Mouse (Mus musculus): Measurements from ENCODE around the gene Tnk1. TPM values are rescaled to one million over a fixed set of nuclear protein-coding genes. Genes with fewer than 3 reads are reported as not detected.

Gene Tnk1
- polyA plus RNA-seq, 1 experiment from 2014 or later, result 7.6 TPM

DNA sequence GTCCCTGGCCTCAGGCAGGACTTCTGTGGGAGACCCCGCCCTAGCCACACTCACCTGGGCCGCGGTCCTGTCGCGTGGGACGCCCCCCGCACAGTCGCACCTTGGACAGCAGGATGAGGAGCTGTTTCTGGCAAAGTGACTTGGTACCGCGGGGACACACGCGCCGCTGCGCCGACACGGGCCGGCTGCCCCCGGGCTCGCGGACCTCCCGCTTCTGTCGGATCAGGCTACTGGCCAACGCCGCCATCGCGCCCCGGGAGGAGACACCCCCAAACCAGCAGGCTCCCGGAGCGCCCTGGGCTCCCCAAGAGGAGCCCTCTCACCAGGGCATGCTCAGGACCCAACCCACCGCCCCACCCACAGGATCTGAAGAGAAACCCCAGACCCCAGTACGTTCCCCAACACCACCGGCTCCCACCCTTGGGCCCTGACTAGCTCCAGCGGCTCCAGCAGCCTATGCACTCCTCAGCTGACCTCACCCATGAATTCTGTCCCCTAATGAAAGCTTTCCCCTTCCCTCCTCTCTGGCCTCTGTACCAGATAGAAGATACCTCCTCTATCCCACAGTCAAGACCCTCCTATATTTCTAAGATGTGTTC, 57.1 kb downstream of the Tnk1 start, which contains the start of gene Fgf11:
Gene Fgf11, minus strand, starts transcription at position 479 of the 599 bp plus-strand sequence.
- DNase-seq (ENCODE audit: low spot score) (peak; percentile 8), ATAC-seq (no peak)
- Histone ChIP-seq H3K9me3 (ENCODE audit: low read length) (no peaks in the 10 kb centered on the region), H3K36me3 (ENCODE audit: insufficient read depth, low read length) (no peaks in the 10 kb centered on the region), H3K4me1 (ENCODE audit: insufficient read depth, low read depth, low read length) (peaks cover 35% of the 10 kb centered on the region; the same call in 1 of the 2 replicates), H3K27me3 (replicated peaks; ENCODE audit: insufficient read depth, low read length) (0 out of 2 replicates have a peak, but pooled peaks cover 6% of the 10 kb centered on the region), H3K4me2 (replicated peaks; ENCODE audit: low read depth, low read length) (peak within 1 kb of the TSS; percentile 86), H3K9ac (replicated peaks; ENCODE audit: low read depth) (peak within 1 kb of the TSS; percentile 32), H3K4me3 (ENCODE audit: low read depth, low read length) (peak within 1 kb of the TSS; percentile 53), H3K27ac (ENCODE audit: low read length) (no peak within 1 kb of the TSS)
- TF ChIP-seq EP300 (IDR thresholded peaks at IDR 0.05) (no peak), CTCF (IDR thresholded peaks at IDR 0.05) (no peak)
- WGBS, result 1% methylated on average over 24 of the region's 33 CpGs

Small RNAs within 50 kb of the gene (microRNA-seq; reads per million reads assigned to microRNA genes)
- gene Mir6924, result not detected

Other genes starting within 250 kb of the Tnk1 start
- not detected in 2 replicates for gene Shbg, start 240.8 kb downstream of the Tnk1 start, polyA plus RNA-seq (2015; fragmentation: Nextera tagmentation; extraction: Ambion mirVana)
- gene Sat2, start 236.7 kb downstream of the Tnk1 start, polyA plus RNA-seq (2015; fragmentation: Nextera tagmentation; extraction: Ambion mirVana), result 14.4 and 16.3 TPM in 2 replicates
- gene Fxr2, start 225.7 kb downstream of the Tnk1 start, polyA plus RNA-seq (2015; fragmentation: Nextera tagmentation; extraction: Ambion mirVana), result 16.3 and 17.9 TPM in 2 replicates
- gene Sox15, start 203.4 kb downstream of the Tnk1 start, polyA plus RNA-seq (2015; fragmentation: Nextera tagmentation; extraction: Ambion mirVana), result 0.14 and 0.17 TPM in 2 replicates
- 57.3 and 61.3 TPM in 2 replicates for gene Mpdu1, start 196.1 kb downstream of the Tnk1 start, polyA plus RNA-seq (2015; fragmentation: Nextera tagmentation; extraction: Ambion mirVana)
- gene Cd68, start 192.6 kb downstream of the Tnk1 start, polyA plus RNA-seq (2015; fragmentation: Nextera tagmentation; extraction: Ambion mirVana), result 41.9 and 43.6 TPM in 2 replicates
- 283 and 286 TPM in 2 replicates for gene Eif4a1, start 186.3 kb downstream of the Tnk1 start, polyA plus RNA-seq (2015; fragmentation: Nextera tagmentation; extraction: Ambion mirVana)
- 36.0 and 37.8 TPM in 2 replicates for gene Senp3, start 176.6 kb downstream of the Tnk1 start, polyA plus RNA-seq (2015; fragmentation: Nextera tagmentation; extraction: Ambion mirVana)
- 4.4 and 6.7 TPM in 2 replicates for gene Tnfsf13, start 172.9 kb downstream of the Tnk1 start, polyA plus RNA-seq (2015; fragmentation: Nextera tagmentation; extraction: Ambion mirVana)
- 12.0 and 13.6 TPM in 2 replicates for gene Tnfsf12, start 162.9 kb downstream of the Tnk1 start, polyA plus RNA-seq (2015; fragmentation: Nextera tagmentation; extraction: Ambion mirVana)
- gene Tnfsfm13, start 162.6 kb downstream of the Tnk1 start, polyA plus RNA-seq (2015; fragmentation: Nextera tagmentation; extraction: Ambion mirVana), result 11.9 and 13.1 TPM in 2 replicates
- gene Polr2a, start 100.1 kb downstream of the Tnk1 start, polyA plus RNA-seq (2015; fragmentation: Nextera tagmentation; extraction: Ambion mirVana), result 14.0 and 15.3 TPM in 2 replicates
- gene Slc35g3, start 96.8 kb downstream of the Tnk1 start, polyA plus RNA-seq (2015; fragmentation: Nextera tagmentation; extraction: Ambion mirVana), result 1.0 TPM in 2 replicates
- gene Zbtb4, start 92.8 kb downstream of the Tnk1 start, polyA plus RNA-seq (2015; fragmentation: Nextera tagmentation; extraction: Ambion mirVana), result 6.6 and 7.6 TPM in 2 replicates
- gene Chrnb1, start 62.8 kb downstream of the Tnk1 start, polyA plus RNA-seq (2015; fragmentation: Nextera tagmentation; extraction: Ambion mirVana), result 15.6 and 16.2 TPM in 2 replicates
- 0.57 and 0.95 TPM in 2 replicates for gene Fgf11, start 56.9 kb downstream of the Tnk1 start, polyA plus RNA-seq (2015; fragmentation: Nextera tagmentation; extraction: Ambion mirVana)
- gene Tmem102, start 53.1 kb downstream of the Tnk1 start, polyA plus RNA-seq (2015; fragmentation: Nextera tagmentation; extraction: Ambion mirVana), result 14.3 and 14.9 TPM in 2 replicates
- gene Gm39566, start 43.4 kb downstream of the Tnk1 start, polyA plus RNA-seq (2015; fragmentation: Nextera tagmentation; extraction: Ambion mirVana), result not detected in 2 replicates
- not detected in 2 replicates for gene Spem2, start 40.3 kb downstream of the Tnk1 start, polyA plus RNA-seq (2015; fragmentation: Nextera tagmentation; extraction: Ambion mirVana)
- not detected in 2 replicates for gene Spem1, start 36.5 kb downstream of the Tnk1 start, polyA plus RNA-seq (2015; fragmentation: Nextera tagmentation; extraction: Ambion mirVana)
- gene Nlgn2, start 20.9 kb downstream of the Tnk1 start, polyA plus RNA-seq (2015; fragmentation: Nextera tagmentation; extraction: Ambion mirVana), result 2.9 and 3.9 TPM in 2 replicates
- 365 and 395 TPM in 2 replicates for gene Tmem256, start 20.2 kb downstream of the Tnk1 start, polyA plus RNA-seq (2015; fragmentation: Nextera tagmentation; extraction: Ambion mirVana)
- gene Plscr3, start 12.4 kb downstream of the Tnk1 start, polyA plus RNA-seq (2015; fragmentation: Nextera tagmentation; extraction: Ambion mirVana), result 107 and 114 TPM in 2 replicates
- not detected in 2 replicates for gene Tmem95, start 19.3 kb upstream of the Tnk1 start, polyA plus RNA-seq (2015; fragmentation: Nextera tagmentation; extraction: Ambion mirVana)
- 10.1 and 11.4 TPM in 2 replicates for gene Kctd11, start 22.7 kb upstream of the Tnk1 start, polyA plus RNA-seq (2015; fragmentation: Nextera tagmentation; extraction: Ambion mirVana)
- gene Acap1, start 36.8 kb upstream of the Tnk1 start, polyA plus RNA-seq (2015; fragmentation: Nextera tagmentation; extraction: Ambion mirVana), result 1.5 and 1.7 TPM in 2 replicates
- gene 2810408A11Rik, start 42.3 kb upstream of the Tnk1 start, polyA plus RNA-seq (2015; fragmentation: Nextera tagmentation; extraction: Ambion mirVana), result 6.4 and 7.0 TPM in 2 replicates
- gene Neurl4, start 42.3 kb upstream of the Tnk1 start, polyA plus RNA-seq (2015; fragmentation: Nextera tagmentation; extraction: Ambion mirVana), result 3.8 and 3.9 TPM in 2 replicates
- gene Gps2, start 55.2 kb upstream of the Tnk1 start, polyA plus RNA-seq (2015; fragmentation: Nextera tagmentation; extraction: Ambion mirVana), result 53.0 and 59.1 TPM in 2 replicates
- gene Eif5a, start 63.2 kb upstream of the Tnk1 start, polyA plus RNA-seq (2015; fragmentation: Nextera tagmentation; extraction: Ambion mirVana), result 758 and 815 TPM in 2 replicates
- 1.00 and 1.1 TPM in 2 replicates for gene Ybx2, start 77.1 kb upstream of the Tnk1 start, polyA plus RNA-seq (2015; fragmentation: Nextera tagmentation; extraction: Ambion mirVana)
- 3.7 and 4.3 TPM in 2 replicates for gene Slc2a4, start 89.5 kb upstream of the Tnk1 start, polyA plus RNA-seq (2015; fragmentation: Nextera tagmentation; extraction: Ambion mirVana)
- 212 and 230 TPM in 2 replicates for gene Cldn7, start 106.0 kb upstream of the Tnk1 start, polyA plus RNA-seq (2015; fragmentation: Nextera tagmentation; extraction: Ambion mirVana)
- gene Ctdnep1, start 122.4 kb upstream of the Tnk1 start, polyA plus RNA-seq (2015; fragmentation: Nextera tagmentation; extraction: Ambion mirVana), result 23.7 and 24.7 TPM in 2 replicates
- 65.9 and 72.1 TPM in 2 replicates for gene Elp5, start 123.8 kb upstream of the Tnk1 start, polyA plus RNA-seq (2015; fragmentation: Nextera tagmentation; extraction: Ambion mirVana)
- gene Gabarap, start 132.4 kb upstream of the Tnk1 start, polyA plus RNA-seq (2015; fragmentation: Nextera tagmentation; extraction: Ambion mirVana), result 624 and 645 TPM in 2 replicates
- gene Phf23, start 137.0 kb upstream of the Tnk1 start, polyA plus RNA-seq (2015; fragmentation: Nextera tagmentation; extraction: Ambion mirVana), result 57.5 and 61.3 TPM in 2 replicates
- gene Dvl2, start 141.9 kb upstream of the Tnk1 start, polyA plus RNA-seq (2015; fragmentation: Nextera tagmentation; extraction: Ambion mirVana), result 14.6 and 15.1 TPM in 2 replicates
- gene Acadvl, start 156.7 kb upstream of the Tnk1 start, polyA plus RNA-seq (2015; fragmentation: Nextera tagmentation; extraction: Ambion mirVana), result 92.0 and 95.2 TPM in 2 replicates
- gene Dlg4, start 158.2 kb upstream of the Tnk1 start, polyA plus RNA-seq (2015; fragmentation: Nextera tagmentation; extraction: Ambion mirVana), result 2.0 and 2.1 TPM in 2 replicates
- 0.81 TPM in 2 replicates for gene Asgr1, start 195.4 kb upstream of the Tnk1 start, polyA plus RNA-seq (2015; fragmentation: Nextera tagmentation; extraction: Ambion mirVana)
- gene Asgr2, start 233.9 kb upstream of the Tnk1 start, polyA plus RNA-seq (2015; fragmentation: Nextera tagmentation; extraction: Ambion mirVana), result not detected in 2 replicates

Data from lung, postnatal 0 days (tissue).